Mouse (Mus musculus) right cerebral cortex, postnatal 4 days (tissue): ENCODE measurements around the gene Tarbp2.
A peak's percentile ranks its signal among the peaks of the same experiment; 100 is the strongest.

Experiments used
- DNase-seq: peaks from one replicate; pipeline ENCODE4 v3.0.0-alpha.2; 2022

Gene Tarbp2

GRCm38 (mm10) chr15:102526111-102527002 is 8.4 kb downstream of the Tarbp2 start:
- no peak for DNase-seq

- no peak for DNase-seq
These were observed 9.9 kb downstream of the Tarbp2 start for GRCm38 (mm10) chr15:102527936-102528335.

- no peak for DNase-seq
These were observed 10.4 kb downstream of the Tarbp2 start for GRCm38 (mm10) chr15:102528396-102528795.

GRCm38 (mm10) chr15:102530566-102530965 is 12.6 kb downstream of the Tarbp2 start:
- DNase-seq: no peak

GRCm38 (mm10) chr15:102531586-102531985 is 13.6 kb downstream of the Tarbp2 start:
- DNase-seq: no peak

- no peak for DNase-seq
These were observed 14.3 kb downstream of the Tarbp2 start for GRCm38 (mm10) chr15:102532106-102532900.

- DNase-seq: no peak
These were observed 15.9 kb downstream of the Tarbp2 start for GRCm38 (mm10) chr15:102533926-102534325.

GRCm38 (mm10) chr15:102544801-102545200 is 26.8 kb downstream of the Tarbp2 start:
- DNase-seq: no peak

- DNase-seq: no peak
These were observed 28.3 kb downstream of the Tarbp2 start for GRCm38 (mm10) chr15:102546246-102546645.

GRCm38 (mm10) chr15:102546677-102547427 is 28.9 kb downstream of the Tarbp2 start:
- DNase-seq: peak; percentile 58

- DNase-seq: no peak
These were observed 29.5 kb downstream of the Tarbp2 start for GRCm38 (mm10) chr15:102547478-102547877.

GRCm38 (mm10) chr15:102552599-102552998 is 34.6 kb downstream of the Tarbp2 start:
- no peak for DNase-seq

GRCm38 (mm10) chr15:102555581-102555980 is 37.6 kb downstream of the Tarbp2 start:
- DNase-seq: no peak

- no peak for DNase-seq
These were observed 39.6 kb downstream of the Tarbp2 start for GRCm38 (mm10) chr15:102557580-102557979.

GRCm38 (mm10) chr15:102562491-102562890 is 44.5 kb downstream of the Tarbp2 start:
- no peak for DNase-seq

GRCm38 (mm10) chr15:102563061-102563460 is 45.1 kb downstream of the Tarbp2 start:
- DNase-seq: no peak

GRCm38 (mm10) chr15:102563681-102564080 is 45.7 kb downstream of the Tarbp2 start:
- no peak for DNase-seq

- DNase-seq: no peak
These were observed 49.9 kb downstream of the Tarbp2 start for GRCm38 (mm10) chr15:102567849-102568248.

GRCm38 (mm10) chr15:102572081-102572480 is 54.1 kb downstream of the Tarbp2 start:
- no peak for DNase-seq
